Mouse (Mus musculus) bone marrow macrophage, adult 2 months (primary cell): Measurements from ENCODE around the gene Arhgap42. TPM values are rescaled to one million over a fixed set of nuclear protein-coding genes. Genes with fewer than 3 reads are reported as not detected.

Experiments
- H3K27ac ChIP-seq: 2 replicates; pipeline ENCODE4 v1.5.1; 2012; ENCODE audit warnings: low read depth, low read length; ENCODE audit not compliant: insufficient read depth
- H3K4me1 ChIP-seq: 2 replicates; pipeline ENCODE4 v1.6.1; 2012; ENCODE audit warnings: low read length; ENCODE audit not compliant: control insufficient read depth, insufficient read depth
- H3K4me3 ChIP-seq: 2 replicates; pipeline ENCODE4 v1.5.1; 2012; ENCODE audit warnings: mild to moderate bottlenecking, low read length, moderate library complexity; ENCODE audit not compliant: insufficient read depth
- CTCF ChIP-seq: IDR thresholded peaks from 2 replicates; pipeline ENCODE4 v1.5.1; 2012; ENCODE audit warnings: low read depth, mild to moderate bottlenecking, low read length, moderate library complexity
- POLR2A ChIP-seq: IDR thresholded peaks from 2 replicates; pipeline ENCODE4 v1.6.1; 2012; ENCODE audit warnings: mild to moderate bottlenecking, low read depth, low read length, borderline replicate concordance
- polyA plus RNA-seq: library from polyadenylated mRNA; stranded (reverse); fragments of >200 nt; gene quantifications from 2 replicates; pipeline ENCODE4 v1.2.4, GENCODE M21; 2012; ENCODE audit not compliant: missing spikeins, insufficient read depth, insufficient read length

Arhgap42 gene
- polyA plus RNA-seq, 1 experiment: not detected

DNA sequence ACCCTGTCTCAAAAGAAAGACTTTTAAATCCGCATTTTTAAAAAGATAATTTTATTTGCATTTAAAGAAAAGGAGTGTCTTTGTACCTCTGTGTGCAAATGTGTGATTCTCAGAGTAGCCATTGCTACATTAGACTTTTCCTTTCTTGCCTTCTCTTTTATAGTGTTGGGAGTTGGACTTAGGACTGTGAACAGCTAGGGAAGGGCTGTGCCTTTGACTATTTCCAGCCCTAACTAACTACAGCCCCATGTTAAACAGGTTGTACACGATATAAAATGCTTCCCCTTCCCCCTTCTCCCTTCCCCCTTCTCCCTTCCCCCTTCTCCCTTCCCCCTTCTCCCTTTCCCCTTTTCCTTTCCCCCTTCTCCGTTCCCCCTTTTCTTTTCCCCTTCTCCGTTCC lies 4.9 kb upstream of the Arhgap42 start:
- H3K4me1 ChIP-seq: no peaks in the 10 kb centered on the region
- no peak for TF ChIP-seq POLR2A
- no peak for TF ChIP-seq CTCF
- no peak overlapping the region for H3K27ac ChIP-seq
- H3K4me3 ChIP-seq: no peak overlapping the region

DNA sequence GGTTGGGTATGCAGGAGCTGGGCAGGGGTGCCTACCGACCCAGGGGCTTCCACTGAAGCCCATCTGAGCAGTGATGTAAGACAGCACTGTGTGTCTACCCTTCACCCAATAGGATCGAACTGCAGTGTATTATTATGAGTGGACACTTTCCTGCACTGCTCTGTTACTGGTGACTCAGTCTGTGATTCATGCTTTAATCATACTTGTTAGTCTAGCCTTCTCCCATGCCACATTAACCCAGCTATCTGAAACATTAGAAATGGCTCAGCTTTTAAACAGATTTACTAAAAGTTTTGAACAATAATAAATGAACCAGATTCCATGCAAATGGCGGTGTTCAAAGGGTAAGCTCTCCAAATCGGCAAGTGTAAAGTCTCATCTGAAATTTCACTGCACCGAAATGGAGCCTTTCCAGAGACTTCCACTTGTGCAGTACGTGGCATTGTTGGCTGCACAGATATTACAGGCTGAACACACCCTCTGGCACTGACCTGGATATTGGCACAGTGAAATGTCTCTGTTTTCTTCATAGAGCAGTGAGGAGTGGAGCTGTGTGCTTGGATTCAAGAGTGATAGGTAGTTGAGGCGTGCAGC lies 2.4 kb upstream of the Arhgap42 start:
- H3K27ac ChIP-seq: no peak overlapping the region

DNA sequence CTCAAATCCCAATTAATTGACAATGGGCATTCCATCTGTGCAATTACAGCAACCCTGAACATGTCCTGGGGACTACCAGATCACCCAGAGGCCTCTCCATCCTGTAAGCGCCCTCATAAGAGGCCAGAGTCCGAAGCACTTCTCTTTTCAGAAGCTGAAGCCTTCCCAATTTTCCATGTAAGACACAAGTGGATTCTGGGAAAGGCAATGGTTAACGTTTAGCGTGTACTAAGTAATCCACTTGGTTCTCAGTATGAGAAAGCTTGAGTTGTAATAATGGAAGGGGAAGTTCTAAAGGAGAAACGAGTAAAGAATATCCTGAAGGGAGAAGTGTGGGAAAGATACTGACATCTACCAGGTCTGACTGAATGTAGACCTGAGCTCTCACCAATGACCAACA lies 1.4 kb downstream of the Arhgap42 start:
- Histone ChIP-seq H3K4me1 (no peaks in the 10 kb centered on the region), H3K27ac (no peak overlapping the region), H3K4me3 (no peak overlapping the region)
- no peak for TF ChIP-seq POLR2A
- no peak for TF ChIP-seq CTCF

More for the DNA sequence above, 2.4 kb upstream of the Arhgap42 start:
- TF ChIP-seq POLR2A: no peak
- TF ChIP-seq CTCF: no peak
- Histone ChIP-seq H3K4me1 (no peaks in the 10 kb centered on the region), H3K4me3 (no peak overlapping the region)

DNA sequence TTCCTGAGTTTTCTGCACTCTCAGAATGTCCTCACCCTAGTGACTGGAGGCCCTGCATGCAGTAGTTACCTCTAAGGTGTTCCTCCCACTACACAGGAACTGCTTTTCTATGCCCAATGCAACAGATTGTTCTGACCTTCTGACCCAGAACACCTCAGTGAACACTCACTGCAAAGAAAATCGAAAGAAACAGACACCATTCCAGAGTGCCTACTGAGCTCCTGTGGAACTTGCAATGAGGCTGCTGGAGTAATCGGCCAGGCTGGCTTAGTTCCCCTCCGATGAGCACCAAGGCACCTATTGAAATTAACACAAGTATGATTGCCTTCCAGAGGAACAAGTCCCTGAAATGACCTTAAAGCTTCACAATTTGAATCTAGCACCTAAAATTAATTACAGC lies 9.2 kb downstream of the Arhgap42 start:
- no peak overlapping the region for H3K4me3 ChIP-seq
- no peak for TF ChIP-seq POLR2A
- TF ChIP-seq CTCF: no peak
- H3K27ac ChIP-seq: no peak overlapping the region
- H3K4me1 ChIP-seq: no peaks in the 10 kb centered on the region

DNA sequence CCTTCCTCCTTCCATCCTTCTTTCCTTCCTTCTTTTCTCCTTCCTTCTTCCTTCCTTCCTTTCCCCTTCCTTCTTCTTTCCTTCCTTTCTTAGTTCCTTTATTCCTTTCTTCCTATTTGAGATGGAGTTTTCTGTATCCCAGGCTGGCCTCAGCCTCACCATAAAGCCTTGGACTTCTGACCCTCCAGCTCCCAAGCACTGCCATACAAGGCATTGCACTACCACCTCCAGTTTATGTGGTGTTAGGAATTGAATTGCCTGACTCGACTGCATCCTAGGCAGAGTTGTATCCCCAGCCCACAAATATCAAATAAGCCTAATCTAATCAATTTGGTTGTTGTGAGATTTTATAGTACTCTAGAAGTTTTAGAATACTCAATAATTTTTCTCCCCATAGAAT lies 14.1 kb downstream of the Arhgap42 start:
- no peak for TF ChIP-seq POLR2A
- no peak for TF ChIP-seq CTCF
- Histone ChIP-seq H3K27ac (no peak overlapping the region), H3K4me1 (no peaks in the 10 kb centered on the region), H3K4me3 (no peak overlapping the region)

DNA sequence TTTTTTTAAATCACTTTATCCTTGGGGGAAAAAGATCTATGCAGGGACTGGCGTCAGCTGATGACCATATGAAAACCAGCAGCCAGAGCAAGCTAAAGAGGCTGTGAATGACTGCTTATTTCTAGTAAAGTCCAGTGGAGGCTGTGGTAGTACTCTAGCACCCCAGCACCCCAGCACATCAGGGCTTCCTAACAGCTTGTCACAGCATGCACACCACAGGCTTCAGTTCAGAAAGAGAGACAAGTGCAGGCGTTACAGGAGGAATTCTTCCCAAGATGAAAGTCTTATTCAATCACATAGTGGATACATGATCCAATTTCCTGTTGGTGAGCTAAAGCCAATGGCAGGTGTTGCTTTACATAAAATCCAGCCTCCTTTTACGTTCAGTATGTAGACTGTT lies 15.5 kb downstream of the Arhgap42 start:
- TF ChIP-seq POLR2A: no peak
- TF ChIP-seq CTCF: no peak
- Histone ChIP-seq H3K4me1 (no peaks in the 10 kb centered on the region), H3K4me3 (no peak overlapping the region), H3K27ac (no peak overlapping the region)

DNA sequence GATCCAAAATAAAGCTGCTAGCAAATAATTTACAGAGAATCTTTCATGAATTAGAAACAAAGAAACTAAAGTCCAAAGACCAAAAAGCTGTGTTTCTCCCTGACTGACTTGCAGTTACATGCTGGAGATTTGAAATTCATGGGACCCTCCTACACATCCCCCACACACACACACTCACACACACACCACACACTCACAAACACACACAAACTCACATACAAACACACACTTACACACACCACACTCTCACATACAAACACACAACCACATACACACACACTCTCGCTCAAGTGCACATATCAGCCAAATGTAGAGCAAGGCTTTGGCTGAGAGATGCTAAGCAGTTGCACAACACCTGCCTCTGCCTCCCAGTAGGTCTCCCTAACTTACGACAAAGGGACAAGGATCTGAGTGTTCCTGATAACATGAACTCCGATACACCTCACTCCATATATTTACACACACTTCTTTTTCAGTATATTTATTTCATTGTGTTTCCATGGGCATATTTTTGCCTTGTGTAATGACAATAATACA lies 16.9 kb downstream of the Arhgap42 start:
- H3K4me1 ChIP-seq: no peaks in the 10 kb centered on the region
- TF ChIP-seq CTCF: no peak
- no peak for TF ChIP-seq POLR2A
- H3K27ac ChIP-seq: no peak overlapping the region
- H3K4me3 ChIP-seq: no peak overlapping the region

DNA sequence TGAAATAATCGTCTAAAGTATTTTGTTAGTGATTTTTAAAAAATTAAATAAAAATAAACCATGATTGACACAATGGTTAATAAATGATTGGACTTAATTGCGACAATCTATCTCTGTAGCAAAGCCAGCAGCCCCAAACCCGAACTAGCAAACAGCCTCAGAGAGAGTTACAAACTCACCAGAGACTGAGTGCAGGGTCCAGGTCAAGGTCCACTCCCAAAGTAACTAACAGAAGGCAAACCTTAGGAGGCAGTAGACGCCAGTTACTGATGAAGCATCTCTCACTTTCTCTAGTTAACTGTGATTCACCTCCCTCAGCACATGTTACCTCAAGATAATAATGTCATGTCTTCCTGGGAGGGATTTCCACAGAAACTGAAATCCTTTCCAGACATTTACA lies 17.7 kb downstream of the Arhgap42 start:
- no peak overlapping the region for H3K27ac ChIP-seq
- no peak for TF ChIP-seq CTCF

DNA sequence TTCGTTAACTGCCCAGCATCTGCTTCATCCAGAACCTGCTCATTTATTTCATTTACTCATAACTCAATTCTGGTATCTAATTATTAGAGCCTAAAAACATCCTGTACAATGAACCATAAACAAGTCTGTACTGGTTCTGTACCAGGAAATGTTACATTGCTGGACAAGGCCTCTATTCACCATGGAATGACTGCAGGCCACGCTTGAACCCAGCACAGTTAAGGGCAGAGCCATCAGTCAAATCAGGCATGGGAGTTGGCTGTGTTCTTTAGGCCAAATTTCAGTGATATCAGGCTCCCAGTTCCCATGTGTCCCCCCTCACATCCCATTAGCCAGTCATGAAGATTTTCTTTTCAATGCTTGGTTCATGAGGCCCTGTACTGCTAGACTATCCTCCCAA lies 20.6 kb downstream of the Arhgap42 start:
- TF ChIP-seq CTCF (no peak), POLR2A (no peak)

More for the DNA sequence above, 17.7 kb downstream of the Arhgap42 start:
- no peak overlapping the region for H3K4me3 ChIP-seq
- H3K4me1 ChIP-seq: no peaks in the 10 kb centered on the region

DNA sequence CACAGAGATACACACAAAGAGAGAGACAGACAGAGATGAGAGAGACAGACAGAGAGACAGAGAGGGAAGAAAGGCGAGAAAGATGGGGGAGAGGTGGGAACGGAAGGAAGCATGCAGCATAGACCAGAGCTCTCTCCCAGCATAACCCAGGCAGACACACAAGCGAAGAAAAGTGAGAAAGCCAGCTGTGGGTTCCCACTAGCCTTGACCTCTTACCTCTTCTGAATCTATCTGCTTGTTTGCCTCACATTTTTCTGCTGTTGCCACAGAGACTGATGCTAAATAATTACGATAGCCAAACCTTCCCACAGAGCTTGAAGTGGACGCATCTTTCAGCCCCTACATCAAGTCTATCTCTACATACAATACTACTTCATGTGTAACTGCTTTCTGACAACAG lies 24.1 kb downstream of the Arhgap42 start:
- TF ChIP-seq CTCF: no peak
- no peak for TF ChIP-seq POLR2A
- no peak overlapping the region for H3K4me3 ChIP-seq
- no peaks in the 10 kb centered on the region for H3K4me1 ChIP-seq
- H3K27ac ChIP-seq: no peak overlapping the region

More for the DNA sequence above, 20.6 kb downstream of the Arhgap42 start:
- Histone ChIP-seq H3K4me3 (no peak overlapping the region), H3K27ac (no peak overlapping the region), H3K4me1 (no peaks in the 10 kb centered on the region)

DNA sequence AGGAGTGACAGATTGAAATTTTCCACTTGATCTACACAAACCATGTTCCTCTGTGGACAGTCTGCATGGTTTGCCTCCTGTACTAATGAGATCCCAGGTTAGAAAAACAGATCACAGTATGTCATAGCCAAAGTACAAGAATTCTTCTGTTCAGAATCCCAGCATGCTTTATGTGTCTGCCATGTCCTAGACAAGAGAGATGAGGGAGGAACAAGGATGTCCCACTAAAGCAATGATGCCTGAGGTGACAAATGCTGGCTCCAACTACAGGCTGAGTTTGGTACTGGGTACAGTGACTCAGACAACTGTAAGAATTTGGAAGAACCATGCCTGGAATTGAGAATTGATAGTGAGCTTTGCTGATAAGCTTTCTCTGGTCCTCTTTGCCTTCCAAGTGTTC lies 24.6 kb downstream of the Arhgap42 start:
- Histone ChIP-seq H3K4me1 (no peaks in the 10 kb centered on the region), H3K4me3 (no peak overlapping the region), H3K27ac (no peak overlapping the region)
- TF ChIP-seq CTCF (no peak), POLR2A (no peak)
